Mouse (Mus musculus): ENCODE results near the gene Lamb2.

- TF ChIP-seq CTCF (IDR thresholded peaks at IDR 0.05; ENCODE audit: low read depth): no peak
- no peak for TF ChIP-seq EP300 (IDR thresholded peaks at IDR 0.05; ENCODE audit: low read depth)
Observed at GRCm38 (mm10) chr9:108484021-108484420, 4.5 kb downstream of the Lamb2 start.
